Mouse (Mus musculus) CH12.LX (cell line): ENCODE measurements around the gene Cdh23. TPM values are rescaled to one million over a fixed set of nuclear protein-coding genes. Genes with fewer than 3 reads are reported as not detected.

ENCODE experiments used
- DNase-seq: peaks from one replicate; pipeline ENCODE4 v3.0.0-alpha.2; 2013; ENCODE audit errors: extremely low read depth
- H3K27ac ChIP-seq: 2 replicates; pipeline ENCODE4 v1.5.1; 2012; ENCODE audit warnings: low read depth, mild to moderate bottlenecking, control low read depth, moderate library complexity; ENCODE audit not compliant: insufficient read depth
- H3K27me3 ChIP-seq: replicated peaks from 2 replicates; pipeline ENCODE3; 2012; ENCODE audit warnings: inconsistent platforms
- H3K36me3 ChIP-seq, 2 experiments: replicated peaks in 1 of 2; 2 replicates each; pipeline versions ENCODE3 to v1.6.1; 2012; ENCODE audit warnings: inconsistent platforms in 1 of 2, low read length in 1 of 2, mild to moderate bottlenecking in 1 of 2, mixed read lengths in 1 of 2, moderate library complexity in 1 of 2; ENCODE audit not compliant: control insufficient read depth in 1 of 2, insufficient read depth in 1 of 2
- H3K4me1 ChIP-seq, 2 experiments: 2 replicates each; pipeline ENCODE4 v1.6.1; 2012; ENCODE audit warnings: inconsistent platforms in 1 of 2, moderate library complexity in 1 of 2; ENCODE audit not compliant: insufficient read depth in 2 of 2, control insufficient read depth in 1 of 2
- H3K4me2 ChIP-seq: 2 replicates; pipeline ENCODE4 v1.6.1; 2012; ENCODE audit warnings: low read depth, mild to moderate bottlenecking, control low read depth; ENCODE audit not compliant: poor library complexity, insufficient read depth, severe bottlenecking
- H3K4me3 ChIP-seq, 3 experiments: fragments of 150-350 bp in 1 of 3; sonication (generic) in 1 of 3; replicated peaks in 1 of 3; 2 replicates each; pipeline versions ENCODE3 to v1.5.1; 2011 to 2012; ENCODE audit warnings: low read depth in 2 of 3, low read length in 2 of 3, mild to moderate bottlenecking in 2 of 3, moderate library complexity in 2 of 3, control low read depth in 1 of 3, improper control_type of control experiment in 1 of 3, inconsistent platforms in 1 of 3, mixed read lengths in 1 of 3; ENCODE audit not compliant: poor library complexity in 1 of 3
- H3K79me2 ChIP-seq: replicated peaks from 2 replicates; pipeline ENCODE4 v1.6.1; 2012; ENCODE audit warnings: mild to moderate bottlenecking, moderate library complexity; ENCODE audit not compliant: control insufficient read depth, poor library complexity, insufficient read depth, severe bottlenecking; ENCODE audit errors: extremely low read depth
- H3K9ac ChIP-seq: 2 replicates; pipeline ENCODE4 v1.6.1; 2012; ENCODE audit warnings: low read depth, mild to moderate bottlenecking, control low read depth, moderate library complexity; ENCODE audit not compliant: insufficient read depth
- H3K9me3 ChIP-seq: replicated peaks from 2 replicates; pipeline ENCODE3; 2012; ENCODE audit warnings: low read length, inconsistent platforms, mixed read lengths
- BHLHE40 ChIP-seq: IDR thresholded peaks from 2 replicates; pipeline ENCODE4 v1.6.1; 2011; ENCODE audit warnings: mild to moderate bottlenecking, low read depth, low read length, improper control_type of control experiment
- CHD2 ChIP-seq: IDR thresholded peaks from 2 replicates; pipeline ENCODE4 v1.6.1; 2011; ENCODE audit warnings: low read length, improper control_type of control experiment
- CTCF ChIP-seq, 2 experiments: IDR thresholded peaks in 1 of 2; conservative IDR thresholded peaks in 1 of 2; 2 replicates each; pipeline ENCODE4 v1.5.1; 2011 to 2012; ENCODE audit warnings: low read depth in 2 of 2, low read length in 2 of 2, improper control_type of control experiment in 1 of 2, inconsistent platforms in 1 of 2, mild to moderate bottlenecking in 1 of 2, moderate library complexity in 1 of 2
- E2F4 ChIP-seq: IDR thresholded peaks from 2 replicates; pipeline ENCODE4 v1.6.1; 2011; ENCODE audit warnings: low read depth, low read length, improper control_type of control experiment; ENCODE audit not compliant: insufficient replicate concordance
- ELF1 ChIP-seq: IDR thresholded peaks from 2 replicates; pipeline ENCODE4 v1.6.1; 2014; ENCODE audit warnings: low read depth, mild to moderate bottlenecking, inconsistent platforms, low read length, improper control_type of control experiment
- JUND ChIP-seq: conservative IDR thresholded peaks from 2 replicates; pipeline ENCODE4 v1.6.1; 2011; ENCODE audit warnings: low read depth, low read length, improper control_type of control experiment
- MAX ChIP-seq: IDR thresholded peaks from 2 replicates; pipeline ENCODE4 v1.6.1; 2011; ENCODE audit warnings: low read length, improper control_type of control experiment
- NRF1 ChIP-seq: IDR thresholded peaks from 2 replicates; pipeline ENCODE4 v1.6.1; 2014; ENCODE audit warnings: low read depth, mild to moderate bottlenecking, inconsistent platforms, low read length, improper control_type of control experiment, moderate library complexity
- RAD21 ChIP-seq: IDR thresholded peaks from 2 replicates; pipeline ENCODE4 v1.6.1; 2011; ENCODE audit warnings: low read depth, mild to moderate bottlenecking, low read length, improper control_type of control experiment, moderate library complexity
- SMC3 ChIP-seq: IDR thresholded peaks from 2 replicates; pipeline ENCODE4 v1.6.1; 2011; ENCODE audit warnings: low read depth, low read length, improper control_type of control experiment
- ZC3H11A ChIP-seq: IDR thresholded peaks from 2 replicates; pipeline ENCODE4 v1.6.1; 2012; ENCODE audit warnings: low read depth, mild to moderate bottlenecking, inconsistent platforms, low read length, improper control_type of control experiment
- ZNF384 ChIP-seq: IDR thresholded peaks from 2 replicates; pipeline ENCODE4 v1.6.1; 2012; ENCODE audit warnings: low read depth, low read length, improper control_type of control experiment, inconsistent platforms
- dilution Hi-C: fragments of 300-500 bp; cut with MboI; formaldehyde crosslinking; loops from 2 replicates; pipeline ENCODE4 v1.14.3; 2020; ENCODE audit warnings: low sequenced_read_pairs; ENCODE audit not compliant: extremely low pct_unique_long_range_greater_than_20kb, extremely low pct_ligation_motif_present
- in situ Hi-C: fragments of 300-500 bp; cut with MboI; formaldehyde crosslinking; loops from 3 replicates; pipeline ENCODE4 v1.14.3; 2019; ENCODE audit warnings: low sequenced_read_pairs, low pct_ligation_motif_present, low pct_unique_long_range_greater_than_20kb, mixed read lengths
- polyA plus RNA-seq: library from polyadenylated mRNA; unstranded; fragments of >175 nt; gene quantifications from 2 replicates; pipeline ENCODE4 v1.2.1, GENCODE M21; 2012; ENCODE audit warnings: low read depth; ENCODE audit not compliant: insufficient read length
- total RNA-seq, 2 experiments: library from RNA; depleted of rRNA; stranded (reverse); fragments of 300-350 nt in 1 of 2; fragments of >200 nt in 1 of 2; gene quantifications; 2 replicates each; pipeline ENCODE4 v1.2.3; 2012 to 2014

The Cdh23 gene
- total and polyA plus RNA-seq, 3 experiments = 0.20 to 0.73 (median 0.30) TPM

DNA sequence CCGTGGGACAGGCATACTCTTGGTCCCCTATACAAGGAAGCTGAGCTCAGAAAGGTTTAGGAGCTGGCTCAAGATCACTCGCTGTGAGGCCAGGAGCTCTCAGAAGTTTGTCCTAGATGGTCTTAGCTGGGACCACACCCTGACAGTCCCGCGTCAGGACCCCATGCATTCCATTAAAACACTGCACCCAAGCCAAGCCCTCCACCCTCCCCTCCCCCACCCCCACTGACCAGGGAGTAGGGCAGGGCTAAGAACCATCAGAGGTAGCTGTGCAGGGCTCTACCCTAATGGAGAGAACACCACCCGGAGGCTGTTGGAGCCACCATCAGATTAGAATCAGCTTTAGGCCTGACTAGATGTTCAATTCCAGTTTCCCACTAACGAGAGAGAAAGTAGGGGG is 28.2 kb upstream of the Cdh23 start:
- DNase-seq = no peak
- Histone ChIP-seq H3K79me2 (no peaks in the 10 kb centered on the region), H3K27ac (no peak overlapping the region), H3K27me3 (no peaks in the 10 kb centered on the region), H3K4me1 (peaks cover 21 to 64% of the 10 kb centered on the region in 2 experiments), H3K4me2 (no peak overlapping the region), H3K36me3 (peaks cover 21 to 77% of the 10 kb centered on the region in 2 experiments), H3K9me3 (no peaks in the 10 kb centered on the region), H3K4me3 (no peak overlapping the region), H3K9ac (no peak overlapping the region)
- TF ChIP-seq E2F4 = no peak
- TF ChIP-seq JUND = no peak
- no peak for TF ChIP-seq ZNF384
- TF ChIP-seq NRF1 = no peak
- dilution Hi-C loops = no loop called here
- in situ Hi-C loops = no loop called here

GRCm38 (mm10) chr10:60723345-60723744 is 27.1 kb upstream of the Cdh23 start:
- H3K36me3 ChIP-seq = peaks cover 25 to 78% of the 10 kb centered on the region in 2 experiments

GRCm38 (mm10) chr10:60721640-60722039 is 25.4 kb upstream of the Cdh23 start:
- in situ Hi-C loops (no loop called here), dilution Hi-C loops (no loop called here)
- Histone ChIP-seq H3K79me2 (no peaks in the 10 kb centered on the region), H3K27me3 (no peaks in the 10 kb centered on the region), H3K4me1 (peaks cover 16 to 49% of the 10 kb centered on the region in 2 experiments), H3K4me2 (no peak overlapping the region), H3K27ac (no peak overlapping the region), H3K4me3 (no peak overlapping the region), H3K36me3 (peaks cover 26 to 84% of the 10 kb centered on the region in 2 experiments), H3K9ac (no peak overlapping the region), H3K9me3 (peaks cover 3% of the 10 kb centered on the region)
- DNase-seq = no peak
- TF ChIP-seq ZC3H11A = no peak
- peak; percentile 73 for TF ChIP-seq ZNF384

More at GRCm38 (mm10) chr10:60723345-60723744, 27.1 kb upstream of the Cdh23 start:
- no peak overlapping the region for H3K27ac ChIP-seq
- no peak overlapping the region for H3K4me3 ChIP-seq
- in situ Hi-C loops = no loop called here
- dilution Hi-C loops = no loop called here
- H3K9me3 ChIP-seq = peaks cover 3% of the 10 kb centered on the region
- H3K4me1 ChIP-seq = peaks cover 21 to 64% of the 10 kb centered on the region in 2 experiments
- DNase-seq = no peak
- TF ChIP-seq BHLHE40 = 0 out of 2 replicates have a peak, but pooled peaks have one; percentile 30
- peak; percentile 75 for TF ChIP-seq SMC3
- no peak for TF ChIP-seq MAX
- TF ChIP-seq ELF1 = no peak
- no peak for TF ChIP-seq ZNF384
- peak; percentile 18 to 65; a peak in 2 of 4 replicates for TF ChIP-seq CTCF (conservative IDR thresholded peaks at IDR 0.05 in 1 of 2, IDR thresholded peaks at IDR 0.05 in 1 of 2; ENCODE audit: low read depth in 2 of 2, low read length in 2 of 2)
- no peak for TF ChIP-seq CHD2
- peak; percentile 43 for TF ChIP-seq RAD21
- TF ChIP-seq, all 38 proteins: peak for 4
- no peaks in the 10 kb centered on the region for H3K27me3 ChIP-seq
- no peaks in the 10 kb centered on the region for H3K79me2 ChIP-seq
- H3K4me2 ChIP-seq = no peak overlapping the region
- H3K9ac ChIP-seq = no peak overlapping the region
